Mouse (Mus musculus): Measurements from ENCODE around the gene Rfc2.
A peak's percentile ranks its signal among the peaks of the same experiment; 100 is the strongest.

Gene Rfc2

DNA sequence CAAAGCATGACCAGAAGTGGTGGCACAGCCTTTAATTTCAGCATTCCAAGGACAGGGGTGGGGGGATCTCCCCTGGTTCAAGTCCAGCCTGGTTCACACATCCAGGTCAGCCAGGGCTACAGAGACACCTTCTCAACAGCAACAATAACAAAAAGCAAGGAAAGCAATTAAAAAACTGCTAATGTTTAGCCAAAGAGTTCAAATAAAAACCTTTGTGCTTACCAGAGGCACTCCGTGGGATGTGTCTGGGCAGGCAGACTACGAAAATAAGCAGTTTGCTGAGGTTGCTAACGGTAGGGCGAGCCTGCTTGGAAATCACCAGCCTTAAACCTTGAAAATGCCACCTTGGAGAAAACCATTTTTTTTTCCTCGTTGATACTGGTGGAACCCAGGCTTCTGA, at the start of gene Rfc2:
TSS of gene Rfc2 (plus strand) at position 221 of the 400 bp plus-strand sequence.
- DNase-seq, result no peak

DNA sequence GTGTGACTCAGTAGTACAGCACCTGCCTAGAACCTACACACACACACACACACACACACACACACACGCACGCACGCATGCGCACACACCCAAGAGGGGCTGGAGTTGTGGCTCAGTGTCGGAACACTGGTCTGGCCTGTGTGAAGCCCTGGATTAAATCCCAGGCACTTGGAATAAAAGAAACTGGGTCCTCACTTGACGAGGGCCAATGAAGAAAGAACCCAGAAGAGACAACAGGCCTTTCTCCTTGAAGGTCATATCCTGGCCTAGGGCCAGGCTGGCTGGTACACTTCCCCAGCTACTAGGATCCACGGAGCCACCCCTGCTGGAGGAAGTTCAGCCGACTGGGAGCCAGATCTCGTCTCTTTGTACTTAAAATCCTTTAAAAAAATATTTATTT, 49.6 kb upstream of the Rfc2 start:
- no peak for DNase-seq

DNA sequence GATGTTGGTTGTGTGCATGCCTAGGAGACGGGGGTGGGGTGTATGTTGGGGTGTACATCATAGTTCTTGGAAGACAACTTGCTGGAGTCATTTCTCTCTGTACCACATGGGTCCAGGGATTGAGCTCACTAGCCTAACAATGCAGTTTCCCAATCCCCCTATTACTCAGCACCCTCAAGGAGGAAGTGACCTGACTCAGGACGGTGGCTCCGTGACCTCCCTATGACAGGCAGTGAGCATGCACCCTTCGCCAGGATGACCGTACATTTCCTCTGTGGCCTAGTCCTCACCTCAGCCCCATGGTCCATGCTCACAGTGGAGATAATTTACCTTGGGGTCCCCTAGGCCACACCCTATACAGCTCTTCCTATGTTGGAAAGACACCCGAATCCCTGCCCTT, 48.7 kb upstream of the Rfc2 start:
- DNase-seq, result no peak

DNA sequence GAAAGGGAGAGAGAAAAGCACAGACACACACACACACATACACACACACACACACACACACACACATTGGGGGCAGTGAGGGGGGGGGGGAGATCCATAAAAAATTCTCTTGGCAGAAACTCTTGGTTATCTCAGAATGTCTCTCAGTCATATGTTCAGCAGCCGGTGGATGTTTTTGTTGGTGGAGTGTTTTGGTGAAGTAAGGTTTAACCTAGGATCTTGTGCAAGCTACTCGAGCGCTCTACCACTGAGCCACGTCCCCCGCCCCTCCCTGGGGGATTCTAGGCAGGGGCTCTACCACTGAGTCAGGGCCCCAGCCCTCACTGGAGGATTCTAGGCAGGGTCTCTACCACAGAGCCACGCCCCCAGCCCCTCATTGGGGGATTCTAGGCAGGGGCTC, 45.1 kb upstream of the Rfc2 start:
- no peak for DNase-seq

DNA sequence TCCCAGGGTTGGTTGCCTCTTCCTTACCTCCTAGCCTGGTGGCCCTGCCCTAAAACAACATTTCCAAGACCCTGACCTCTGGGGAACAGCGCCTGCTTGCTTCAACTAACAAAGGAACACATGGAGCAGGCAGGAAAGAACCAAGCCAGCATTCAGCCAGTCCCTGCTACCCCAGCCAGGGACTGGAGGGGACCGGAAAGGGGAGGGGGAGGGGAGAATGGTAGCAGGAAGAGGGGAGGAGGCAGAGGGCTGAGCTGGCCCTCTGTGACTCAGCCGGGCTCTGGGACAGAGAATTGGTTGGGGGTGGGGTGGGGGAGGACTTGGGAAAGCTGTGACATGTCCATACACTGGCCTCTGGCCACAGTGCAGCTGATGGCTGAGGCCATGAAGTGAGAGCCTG, 41.3 kb upstream of the Rfc2 start:
- no peak for DNase-seq

DNA sequence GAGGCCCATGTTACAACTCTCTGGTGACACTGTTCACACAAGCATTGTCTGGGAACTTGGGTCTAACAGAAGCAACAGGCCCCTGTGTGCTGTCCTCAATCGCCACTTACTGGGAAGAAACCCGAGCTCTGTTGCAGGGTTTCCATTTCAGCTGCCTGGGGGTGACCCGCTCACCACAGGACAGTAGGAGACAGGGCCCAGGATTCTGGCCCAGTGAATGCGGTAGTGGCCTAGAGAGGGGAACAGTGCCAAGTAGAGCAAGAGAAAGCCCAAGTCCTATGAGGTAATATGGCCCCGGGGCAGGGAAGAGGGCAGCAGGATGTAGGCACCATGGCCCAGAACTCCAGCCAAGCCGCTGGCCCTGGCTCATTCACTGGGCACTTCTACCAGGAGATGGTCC, 40.3 kb upstream of the Rfc2 start:
- no peak for DNase-seq

DNA sequence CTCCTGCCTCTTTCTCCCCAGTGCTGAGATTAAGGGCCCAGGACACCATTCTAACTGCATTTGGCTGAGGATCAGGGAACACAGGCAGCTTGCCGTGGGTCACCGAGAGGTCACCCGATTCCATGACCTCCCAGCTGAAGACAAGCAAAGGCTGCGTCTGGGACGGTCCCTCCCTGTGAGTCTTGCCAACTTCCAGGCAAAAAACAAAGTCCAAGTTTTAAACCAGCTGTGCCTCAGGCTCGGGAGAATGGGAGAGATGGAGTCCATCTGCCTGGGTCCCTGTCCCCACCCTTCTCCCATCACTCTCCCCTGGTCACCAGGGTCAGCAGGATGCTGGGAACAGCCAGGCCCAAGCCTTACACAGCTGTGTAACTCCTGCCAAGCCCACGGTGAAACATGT, 39.5 kb upstream of the Rfc2 start:
- DNase-seq, result no peak

DNA sequence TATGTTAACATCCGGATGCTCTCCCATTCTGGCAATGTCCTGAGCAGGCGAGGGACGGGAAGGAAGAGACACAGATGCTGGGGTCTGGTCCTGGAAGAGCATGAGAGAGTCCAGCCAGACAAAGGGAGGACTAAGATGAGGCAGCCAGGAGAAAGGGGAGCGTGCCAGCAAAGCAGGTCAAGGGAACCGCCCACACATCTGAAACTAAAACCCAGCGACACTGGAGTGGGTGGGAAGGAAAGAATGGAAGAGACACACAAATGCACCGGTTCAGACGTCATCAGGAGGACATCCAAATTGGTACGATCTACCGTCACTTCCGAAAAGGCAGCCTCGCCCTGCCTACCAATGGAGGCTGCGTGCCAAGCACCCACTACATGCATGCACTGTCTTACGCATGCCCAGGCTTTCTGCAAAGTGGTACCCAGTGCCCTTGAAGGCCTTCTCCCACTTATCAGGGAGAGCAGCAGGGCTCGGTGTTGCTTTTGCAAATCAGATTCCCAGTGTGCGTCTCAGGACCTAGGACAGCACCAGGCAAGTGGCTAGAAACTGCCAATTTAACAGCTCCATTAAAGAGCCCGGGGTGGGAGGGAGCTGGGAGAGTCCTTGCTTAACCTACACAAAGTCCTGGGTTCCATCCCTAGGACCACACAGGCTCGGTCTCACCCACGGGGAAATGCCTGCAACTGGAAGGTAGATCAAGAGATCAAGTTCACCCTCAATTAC, 36.5 kb upstream of the Rfc2 start:
- no peak for DNase-seq

DNA sequence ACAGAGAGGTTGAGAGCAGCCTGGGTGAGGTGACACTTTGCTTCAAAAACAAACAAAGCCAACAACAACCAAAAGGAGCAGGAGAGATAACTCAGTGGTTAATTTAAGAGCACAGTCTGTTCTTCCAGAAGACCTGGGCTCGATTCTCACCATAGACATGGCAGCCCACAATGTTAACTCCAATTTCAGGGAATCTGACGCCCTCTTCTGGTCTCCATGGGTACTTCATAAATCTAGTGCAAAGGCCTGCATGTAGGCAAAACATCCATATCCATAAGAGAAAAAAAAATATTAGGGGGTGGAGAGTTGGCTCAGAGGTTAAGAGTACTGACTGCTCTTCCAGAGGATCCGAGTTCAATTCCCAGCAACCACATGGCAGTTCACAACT, 35.9 kb upstream of the Rfc2 start:
- no peak for DNase-seq

DNA sequence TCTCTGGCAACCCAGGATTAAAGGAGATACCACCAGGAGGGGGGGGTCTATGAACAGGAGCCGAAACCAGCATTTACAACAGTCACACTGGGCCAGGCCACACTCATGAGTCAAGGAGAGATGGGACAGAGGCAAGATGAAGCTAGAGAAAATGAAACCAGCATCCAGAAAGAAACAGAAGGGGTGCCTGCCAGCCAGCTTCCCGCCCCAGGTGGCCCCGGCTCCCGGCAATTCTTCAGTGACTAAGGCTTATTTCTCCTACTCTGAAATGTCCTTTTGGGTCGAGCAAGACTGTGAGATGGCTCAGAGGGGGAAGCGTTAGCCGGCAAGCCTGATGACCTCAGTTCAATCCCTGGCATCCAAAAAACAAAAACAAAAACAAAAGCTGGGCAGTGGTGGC, 34.4 kb upstream of the Rfc2 start:
- no peak for DNase-seq

DNA sequence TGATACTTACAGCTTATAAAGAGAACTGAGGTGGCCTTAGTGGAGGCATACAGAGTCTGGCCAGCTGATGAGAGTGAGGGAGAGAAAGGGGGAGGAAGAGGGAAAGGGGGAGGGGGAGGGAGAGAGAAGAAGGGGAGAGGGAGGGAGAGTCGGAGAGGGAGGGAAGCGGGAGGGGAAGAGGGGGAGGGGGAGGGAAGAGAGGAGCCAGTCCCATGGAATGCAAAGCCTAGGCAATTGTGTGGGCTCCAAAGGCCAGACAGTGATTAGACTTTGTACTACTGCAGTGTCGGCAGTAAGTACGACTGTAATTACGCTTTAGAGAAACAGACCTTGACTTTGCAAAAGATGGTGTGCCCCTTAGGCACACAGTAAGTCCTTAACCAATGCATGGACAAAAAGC, 32.9 kb upstream of the Rfc2 start:
- DNase-seq, result no peak

DNA sequence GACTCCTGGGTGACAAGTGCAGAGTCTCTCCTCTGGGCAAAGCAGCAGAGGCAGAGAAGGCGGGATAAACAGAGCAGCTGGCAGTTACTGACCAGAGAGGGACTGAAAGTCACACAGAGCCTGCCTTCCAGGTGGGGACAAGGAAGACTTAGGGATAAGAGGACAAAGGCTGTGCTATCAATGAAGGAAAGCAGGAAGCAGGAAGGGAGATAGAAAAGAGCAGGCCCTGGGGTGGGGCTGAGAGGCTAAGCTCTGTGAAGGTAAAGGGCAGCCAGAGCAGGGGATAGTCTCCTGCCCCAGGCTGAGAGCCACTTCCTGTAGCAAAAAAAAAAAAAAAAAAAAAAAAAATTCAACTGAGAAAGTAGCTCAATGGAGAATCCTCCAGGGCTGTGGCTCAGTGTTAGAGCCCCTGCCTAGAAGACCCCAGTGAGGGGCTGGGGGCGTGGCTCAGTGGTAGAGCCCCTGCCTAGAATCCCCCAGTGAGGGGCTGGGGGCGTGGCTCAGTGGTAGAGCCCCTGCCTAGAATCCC, 31.5 kb upstream of the Rfc2 start:
- DNase-seq, result no peak

DNA sequence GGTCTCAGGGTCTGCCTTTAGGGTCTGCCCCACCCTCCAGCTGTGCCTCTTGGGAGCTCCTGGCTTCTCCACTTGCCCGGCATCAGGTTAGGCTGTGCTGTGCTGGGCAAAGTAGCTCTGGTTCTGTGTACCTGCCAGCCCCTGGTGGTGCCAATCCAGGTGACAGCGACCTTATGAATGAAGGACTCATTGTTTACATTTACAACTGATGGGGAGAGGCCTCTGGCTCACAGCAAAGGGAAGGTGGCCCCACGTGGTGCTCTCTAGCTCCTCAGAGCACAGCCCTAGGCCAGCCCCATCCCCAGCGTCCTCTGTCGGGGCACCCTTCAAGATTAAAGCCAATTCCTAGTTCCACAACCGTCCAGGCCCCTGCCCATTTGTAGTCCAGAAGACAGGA, 30.3 kb upstream of the Rfc2 start:
- no peak for DNase-seq

DNA sequence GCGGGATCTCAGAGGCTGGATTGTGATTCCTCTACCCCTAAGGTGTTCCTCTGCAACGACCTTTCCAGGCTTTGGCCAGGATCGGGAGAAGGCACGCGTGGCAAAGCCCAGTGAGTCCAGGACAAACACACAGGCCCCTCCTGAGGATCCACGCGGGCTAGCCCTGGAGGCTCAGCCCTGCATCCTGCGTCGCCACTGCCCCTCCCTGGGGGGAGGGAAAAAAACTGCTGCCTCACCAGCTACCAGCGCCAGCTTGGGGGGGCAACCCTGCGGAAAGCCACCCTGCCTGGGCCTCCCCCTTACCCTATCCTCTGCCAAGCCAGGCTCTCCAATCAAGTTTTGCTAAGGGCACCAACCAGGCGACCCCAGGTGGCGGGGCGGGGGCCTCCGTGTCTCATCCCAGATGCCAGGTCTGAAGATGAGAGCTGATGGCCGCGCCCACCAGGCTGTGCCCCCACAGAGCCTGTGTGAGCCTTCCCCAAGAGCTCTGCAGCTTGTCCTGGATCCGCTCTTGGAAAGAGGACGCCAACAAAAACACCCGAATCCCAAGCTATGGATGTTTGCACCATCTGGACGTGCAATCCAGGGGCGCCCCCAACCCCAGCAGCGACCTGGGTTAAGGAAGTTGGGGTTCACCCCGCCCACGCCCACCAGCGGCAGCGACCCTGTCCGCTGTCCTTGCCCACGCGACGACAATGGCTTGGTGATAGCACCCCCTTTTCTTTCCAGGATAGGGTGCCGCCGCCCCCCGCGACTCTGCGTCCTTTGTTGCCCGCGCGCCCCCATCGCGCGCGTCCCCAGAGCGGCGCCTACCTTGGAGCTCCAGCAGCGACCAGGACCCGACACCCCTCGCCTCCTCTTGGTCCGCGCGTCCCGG, 29.7 kb upstream of the Rfc2 start:
- peak; percentile 54 for DNase-seq

DNA sequence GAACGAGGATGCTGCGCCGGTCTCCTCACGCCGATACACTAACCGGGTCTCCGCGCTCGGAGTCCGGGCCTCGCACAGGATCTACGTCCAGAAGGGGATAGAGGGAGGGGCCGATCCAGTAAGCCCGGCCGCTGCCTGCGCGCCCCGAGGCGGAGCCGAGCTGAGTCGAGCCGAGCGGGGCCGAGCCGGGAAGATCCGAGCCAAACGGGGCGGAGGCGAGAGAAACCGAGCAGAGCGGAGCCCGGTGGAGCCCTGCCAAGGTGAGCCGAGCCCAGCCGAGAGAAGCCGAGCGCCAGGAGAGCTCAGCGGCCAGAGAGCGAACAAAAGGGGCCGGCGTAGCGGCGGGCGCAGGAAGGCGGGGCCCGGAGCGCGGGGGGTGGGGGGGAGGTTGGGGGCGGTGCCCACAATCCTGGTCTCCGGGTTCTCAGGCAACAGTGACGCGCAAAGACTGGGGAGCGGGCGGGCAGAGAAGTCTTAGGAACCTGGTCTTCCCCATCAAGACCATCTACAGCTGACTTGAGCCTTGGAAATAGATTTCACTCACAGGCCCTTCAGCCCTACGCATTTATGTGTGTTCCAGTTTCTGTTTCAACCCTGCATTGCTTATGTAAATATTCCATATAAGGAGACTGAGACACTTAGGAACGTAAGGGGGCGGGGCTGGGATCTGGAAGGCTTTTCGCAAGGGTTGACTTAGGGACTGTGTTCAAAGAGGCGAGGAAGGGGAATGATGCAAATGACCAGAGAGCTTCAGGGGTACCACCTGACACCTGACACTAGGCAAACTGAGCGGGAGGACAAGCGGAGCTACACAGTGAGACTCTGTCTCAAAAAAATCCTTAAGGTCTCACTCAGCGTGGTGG, 28.8 kb upstream of the Rfc2 start, which contains the start of gene Clip2:
TSS of gene Clip2 (minus strand) at position 325 of the 863 bp plus-strand sequence.
- DNase-seq, result peak; percentile 99

DNA sequence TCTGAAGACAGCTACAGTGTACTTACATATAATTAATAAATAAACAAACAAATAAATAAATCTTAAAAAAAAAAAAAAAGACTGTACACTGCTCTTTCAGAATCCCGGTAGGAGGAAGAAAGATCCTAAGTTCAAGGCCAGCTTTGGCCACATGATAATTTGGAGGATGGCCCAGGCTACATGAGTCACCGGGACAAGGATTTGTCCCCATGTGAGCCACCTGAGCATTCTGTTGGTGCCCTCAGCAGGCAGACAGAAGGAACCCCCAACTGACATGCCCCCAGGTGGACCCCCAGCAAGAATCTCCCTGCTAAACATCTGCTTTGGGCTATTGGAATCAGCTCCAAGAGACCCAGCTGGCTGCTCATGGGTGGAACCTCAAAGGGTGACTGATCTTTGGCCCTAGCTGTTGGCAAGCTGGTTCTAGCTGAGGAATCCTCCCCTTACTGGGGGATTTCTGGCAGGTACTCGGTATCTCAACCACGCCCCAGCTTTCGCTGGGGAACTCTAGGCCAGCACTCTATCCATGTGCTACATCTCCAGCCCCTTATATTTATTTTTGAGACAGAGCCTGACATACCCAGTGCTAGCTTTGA, 27.1 kb upstream of the Rfc2 start:
- DNase-seq, result no peak

DNA sequence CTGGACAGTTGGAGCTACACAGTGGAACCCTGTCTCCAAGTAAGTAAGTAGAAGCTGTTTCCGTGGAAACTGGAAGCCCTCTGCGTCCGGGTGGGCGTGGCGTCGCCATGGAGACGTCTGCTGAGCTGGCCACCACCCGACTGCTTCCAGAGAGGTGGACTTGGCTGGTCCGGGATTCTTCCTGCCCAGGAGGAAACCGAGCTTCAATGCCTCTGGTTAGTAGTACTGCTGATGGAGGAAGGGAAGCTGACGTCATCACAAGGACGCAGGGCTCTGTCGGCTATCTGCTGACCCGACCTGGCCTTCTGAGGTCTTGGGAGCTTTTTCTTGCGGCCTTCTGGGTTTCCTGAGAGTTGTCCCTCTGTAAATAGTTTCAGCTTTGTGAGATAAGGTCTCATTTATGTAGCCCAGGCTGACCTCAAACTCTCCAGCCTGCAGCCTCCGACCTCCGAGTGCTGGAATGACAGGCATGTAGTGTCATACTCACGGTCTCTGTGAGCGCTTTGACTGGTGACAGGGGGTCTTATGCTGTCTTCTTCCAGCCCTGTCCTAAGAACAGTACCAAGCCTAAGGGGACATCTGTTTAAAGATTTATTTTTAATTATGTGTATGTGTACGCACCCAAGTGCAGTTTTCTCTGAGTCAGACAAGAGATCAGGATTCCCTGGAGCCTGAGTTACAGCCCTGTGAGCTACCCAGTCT, 25.6 kb upstream of the Rfc2 start:
- no peak for DNase-seq

DNA sequence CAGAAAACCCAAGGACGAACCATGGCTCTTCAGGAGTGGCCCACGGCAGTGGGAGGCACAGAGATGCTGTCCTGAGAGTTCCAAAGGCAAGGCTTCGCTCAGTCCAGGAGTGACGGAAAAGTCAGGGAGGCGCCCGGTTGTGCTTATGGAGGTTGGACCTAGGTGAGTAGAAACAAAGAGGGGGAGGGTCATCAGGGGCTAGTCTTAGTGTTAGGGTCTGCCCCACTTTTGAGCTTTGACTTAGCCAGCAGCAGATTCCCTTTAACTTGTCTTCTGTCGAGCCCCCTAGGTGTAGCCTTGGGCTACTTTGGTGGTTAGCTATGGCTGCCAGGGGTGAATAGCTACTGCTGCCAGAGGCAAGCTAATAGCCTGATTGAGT, 21.1 kb upstream of the Rfc2 start, which contains the start of gene Syna:
TSS of gene Syna (minus strand) at position 101 of the 379 bp plus-strand sequence.
- no peak for DNase-seq

DNA sequence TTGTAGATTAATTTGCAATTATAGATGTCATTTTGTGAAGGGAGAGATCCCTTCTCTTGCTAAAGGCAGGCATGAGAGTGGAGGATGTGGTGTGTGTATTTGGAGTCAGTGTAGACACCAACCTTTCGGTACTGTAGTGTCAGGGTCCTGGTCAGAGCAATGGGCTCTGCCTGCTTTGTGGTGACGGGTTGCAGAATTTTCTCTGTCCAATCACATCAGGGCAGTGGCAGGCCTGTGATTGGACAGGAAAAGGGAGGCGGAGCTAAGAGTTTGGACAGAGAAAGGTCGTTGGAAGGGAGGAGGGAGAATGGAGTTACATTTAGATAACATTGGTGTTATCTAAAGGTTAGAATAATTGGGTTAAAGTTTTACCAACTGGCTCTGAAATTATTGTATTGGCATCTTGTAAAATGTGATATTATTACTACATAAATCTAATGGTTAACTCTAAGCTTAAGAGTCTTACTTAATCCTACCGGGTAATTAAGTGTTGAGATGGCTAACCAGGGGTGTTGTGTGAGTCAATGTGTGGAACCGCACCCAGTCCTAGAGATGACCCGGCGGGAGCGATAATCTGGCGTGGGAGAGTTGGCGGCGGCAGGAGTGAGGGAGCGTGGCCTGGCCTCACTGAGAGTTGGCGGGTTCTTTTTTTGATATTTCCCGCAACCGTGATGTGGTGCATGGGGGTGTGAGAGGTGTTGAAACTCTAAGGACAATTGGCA, 20.6 kb upstream of the Rfc2 start:
- DNase-seq, result no peak

DNA sequence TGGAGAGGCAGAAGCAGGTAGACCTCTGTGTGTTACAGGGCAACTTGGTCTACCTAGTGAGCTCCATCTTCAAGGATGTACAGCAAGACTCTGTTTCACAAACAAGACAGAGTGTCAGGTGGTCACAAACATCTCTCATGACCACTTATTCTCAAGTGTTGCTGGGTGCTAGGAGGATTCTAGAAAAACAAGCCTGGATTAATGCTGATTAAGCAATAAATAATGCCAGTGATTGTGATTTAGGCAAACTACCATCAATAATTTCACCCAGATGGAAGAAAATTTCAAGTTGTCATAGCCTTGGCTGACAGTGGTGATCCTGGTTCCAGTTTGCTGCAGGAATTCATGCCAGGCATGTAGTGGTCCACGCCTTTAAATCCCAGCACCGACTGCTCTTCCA, 16.9 kb upstream of the Rfc2 start:
- DNase-seq, result no peak

DNA sequence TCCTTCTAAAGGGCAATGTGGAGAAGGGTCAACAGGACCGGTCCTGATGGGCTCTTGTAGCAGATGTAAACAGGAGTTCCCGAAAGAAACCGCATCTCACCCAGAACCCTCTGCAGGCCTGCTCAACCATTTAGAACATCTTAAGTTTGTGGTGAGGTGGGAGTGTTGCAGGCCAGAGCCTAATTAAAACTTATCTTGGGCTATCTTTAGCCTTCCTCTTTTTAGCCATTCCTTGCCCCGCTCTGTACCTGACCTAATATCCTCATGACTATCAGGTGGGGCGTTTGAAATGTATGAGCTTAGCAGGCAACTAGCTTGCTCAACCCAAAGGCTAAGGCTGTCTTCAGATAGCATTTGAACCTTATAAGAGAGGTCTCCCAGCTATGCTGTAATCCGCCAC, 15.5 kb upstream of the Rfc2 start:
- DNase-seq, result no peak

Data from cerebellum, adult 8-10 months (tissue).